Mouse (Mus musculus) ZHBTc4 (cell line): ENCODE results near the gene Lima1.
"Not testable (repeated sequence)": the region's sequence is repeated elsewhere in the genome, so short reads cannot be mapped to it uniquely, and the experiment has no call there.

Experiments
- DNase-seq: peaks from one replicate; pipeline ENCODE4 v3.0.0-alpha.2; 2011; ENCODE audit warnings: low read depth, low spot score

Gene Lima1

DNA sequence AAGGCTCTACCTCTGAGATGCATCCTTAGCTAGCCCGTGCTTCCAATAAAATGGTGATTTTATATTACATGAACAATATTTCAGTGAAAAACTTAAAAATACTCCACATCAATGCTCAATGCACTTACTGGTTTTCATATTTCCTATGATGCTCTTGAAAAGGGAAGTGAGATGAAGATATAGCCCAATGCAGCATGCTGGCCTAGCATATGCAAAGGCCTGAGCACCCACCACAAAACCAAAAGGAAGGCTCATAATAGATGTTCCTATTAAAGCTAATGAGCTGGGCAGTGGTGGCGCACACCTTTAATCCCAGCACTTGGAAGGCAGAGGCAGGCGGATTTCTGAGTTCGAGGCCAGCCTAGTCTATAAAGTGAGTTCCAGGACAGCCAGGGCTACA lies 69.6 kb downstream of the Lima1 start:
- DNase-seq, result no peak

DNA sequence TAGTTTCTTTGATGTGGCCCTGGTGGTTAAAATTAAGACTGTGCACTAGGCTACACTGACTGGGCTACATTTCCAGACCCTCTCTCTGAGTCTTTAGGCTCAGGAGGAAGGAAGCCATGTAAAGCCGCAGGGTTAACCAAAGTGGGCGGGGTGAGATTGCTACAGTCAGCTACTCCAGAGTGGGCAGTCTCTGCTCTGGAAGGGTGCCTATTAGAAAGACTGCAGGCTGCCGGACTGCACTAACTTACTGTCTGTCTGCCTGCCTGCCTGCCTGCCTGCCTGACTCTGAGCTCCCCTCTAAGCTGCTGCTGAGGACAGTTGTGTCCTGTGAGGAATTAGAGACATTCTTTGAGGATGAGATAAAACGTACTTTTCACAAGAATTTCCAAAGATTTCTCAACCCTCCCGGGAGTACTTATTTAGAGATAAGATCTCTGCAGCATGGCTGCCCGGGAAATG lies 72.0 kb downstream of the Lima1 start:
- peak; percentile 53 for DNase-seq

DNA sequence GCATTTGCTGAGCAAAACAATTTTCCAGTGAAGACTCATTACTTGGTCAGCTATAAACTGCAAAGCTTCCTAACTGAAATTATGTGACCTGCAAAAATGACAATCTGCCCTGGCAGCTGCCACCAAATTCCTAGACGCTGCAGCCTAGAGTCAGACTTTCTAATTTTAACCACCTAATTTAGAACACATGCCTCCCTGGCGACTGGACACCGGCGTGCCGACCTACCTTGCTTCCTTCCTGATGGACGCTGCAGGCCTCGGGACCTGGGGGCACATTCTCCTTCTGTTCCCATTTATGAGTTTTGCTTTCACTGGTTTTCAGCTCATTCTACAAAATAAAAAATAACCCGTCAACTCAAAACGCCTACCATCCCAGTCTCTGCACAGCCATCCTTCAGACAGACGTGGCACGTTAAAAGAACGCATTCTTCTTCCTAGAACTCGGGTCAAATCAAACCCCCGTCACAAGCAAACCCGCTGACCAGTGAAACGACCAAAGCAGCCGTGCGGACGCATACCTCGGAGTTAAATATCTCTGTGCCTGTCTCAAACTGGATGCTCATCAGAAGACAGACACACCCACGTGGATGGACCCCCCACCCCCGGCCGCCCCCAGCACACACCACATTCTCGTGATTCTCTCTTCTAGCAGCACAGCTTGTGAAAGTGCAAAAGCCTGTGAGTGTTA lies 73.2 kb downstream of the Lima1 start:
- no peak for DNase-seq

DNA sequence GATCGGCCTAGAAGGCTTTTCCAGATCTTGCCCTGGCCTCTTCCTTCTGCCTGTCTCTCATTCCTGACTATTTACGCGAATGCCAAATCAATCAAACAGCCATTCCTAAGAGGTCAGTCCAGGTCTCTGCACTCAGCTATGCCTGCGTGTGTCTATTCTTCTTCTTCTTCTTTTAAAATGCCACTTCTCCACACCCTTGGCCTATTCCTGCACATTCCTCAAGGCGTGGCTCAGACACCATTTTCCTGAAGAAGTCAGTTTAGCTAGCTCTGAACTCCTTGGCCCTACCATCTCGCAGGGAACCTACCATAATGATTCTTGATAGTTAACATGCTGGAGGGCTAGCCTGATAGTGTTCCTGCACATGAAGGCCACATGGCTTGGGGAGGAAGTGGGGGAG lies 75.5 kb downstream of the Lima1 start:
- DNase-seq, result peak; percentile 69

DNA sequence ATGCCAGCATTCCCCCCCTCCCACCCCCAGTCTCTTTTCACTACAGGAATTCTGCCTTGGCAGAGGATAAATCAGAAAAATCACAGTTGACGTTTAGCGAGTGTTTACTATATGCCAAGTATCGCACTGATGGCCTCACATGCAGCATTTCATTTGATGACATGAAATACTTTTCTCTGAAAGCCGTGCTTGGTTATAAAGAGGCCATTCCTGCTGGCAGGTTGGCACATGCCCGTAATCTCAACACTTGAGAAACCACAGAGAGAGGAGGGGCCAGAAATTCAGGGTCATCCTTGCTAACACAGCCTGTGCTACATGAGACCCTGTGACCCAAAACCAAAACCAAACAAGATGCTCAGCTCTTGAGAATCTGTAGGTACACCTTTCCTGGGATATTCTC lies 77.4 kb downstream of the Lima1 start:
- no peak for DNase-seq

DNA sequence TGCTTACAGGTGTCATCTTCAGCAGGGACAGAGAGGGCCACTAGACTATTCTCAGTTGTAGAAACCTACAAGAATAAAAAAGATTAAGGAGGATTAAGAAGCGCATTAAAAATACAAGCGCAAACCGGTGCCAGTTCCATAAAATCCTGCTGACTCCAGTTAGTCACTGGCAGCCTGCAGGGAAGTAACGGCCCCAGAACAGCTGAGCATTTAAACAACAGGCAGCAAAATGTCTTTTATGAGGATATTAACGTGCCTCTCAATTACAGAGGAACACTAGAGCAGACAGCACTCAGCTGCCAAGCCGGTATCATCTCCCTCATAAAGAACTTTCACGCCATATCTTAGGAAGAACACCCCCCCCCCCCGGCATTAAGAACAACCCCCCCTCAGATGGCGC lies 78.5 kb downstream of the Lima1 start:
- DNase-seq, result no peak

DNA sequence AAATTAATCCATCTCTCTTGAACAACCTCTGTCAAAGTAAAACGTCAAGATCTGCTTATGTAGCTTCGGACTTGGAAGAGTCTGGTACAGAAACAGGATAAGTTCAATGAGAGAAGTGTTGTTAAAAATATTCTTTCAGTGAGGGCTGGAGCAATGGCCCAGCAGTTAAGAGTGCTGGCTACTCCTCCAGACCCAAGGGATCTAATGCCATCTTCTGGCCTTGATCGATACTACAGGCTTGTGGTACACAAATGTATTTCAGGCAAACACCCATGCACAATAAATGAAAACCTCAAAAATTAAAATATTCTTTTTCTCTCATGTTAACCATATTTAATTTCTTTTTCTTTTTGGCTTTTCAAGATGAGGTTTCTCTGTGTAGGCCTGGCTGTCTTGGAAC lies 79.2 kb downstream of the Lima1 start:
- peak; percentile 75 for DNase-seq

DNA sequence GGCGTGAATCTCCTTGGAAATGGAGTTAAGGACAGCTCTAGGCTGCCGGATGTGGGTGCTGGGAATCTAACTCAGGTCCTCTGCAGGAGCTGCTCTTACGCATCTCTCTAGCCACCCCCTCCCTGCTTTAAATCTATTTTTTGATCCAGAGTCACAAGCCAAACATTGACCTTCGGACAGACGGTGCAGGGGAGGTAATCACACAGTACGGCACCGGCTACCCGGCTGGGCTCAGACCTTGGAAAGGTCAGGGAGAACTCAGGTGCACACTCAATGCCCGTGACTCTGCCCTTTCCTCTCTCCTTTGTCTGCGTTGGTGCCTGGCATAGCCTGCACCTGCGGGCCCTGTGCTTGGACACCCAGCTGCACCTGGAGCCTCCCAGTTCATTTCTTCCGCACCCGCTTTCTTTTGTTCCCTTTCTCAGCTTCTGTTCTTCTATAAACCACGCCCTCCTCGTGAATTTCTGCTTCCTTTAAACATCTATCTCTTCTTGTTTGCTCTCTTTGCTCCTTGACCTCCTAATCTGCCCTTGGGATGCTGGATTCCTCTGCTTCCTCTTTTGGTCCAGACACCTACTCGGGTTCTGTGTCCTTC lies 82.9 kb downstream of the Lima1 start:
- DNase-seq, result peak; percentile 61

DNA sequence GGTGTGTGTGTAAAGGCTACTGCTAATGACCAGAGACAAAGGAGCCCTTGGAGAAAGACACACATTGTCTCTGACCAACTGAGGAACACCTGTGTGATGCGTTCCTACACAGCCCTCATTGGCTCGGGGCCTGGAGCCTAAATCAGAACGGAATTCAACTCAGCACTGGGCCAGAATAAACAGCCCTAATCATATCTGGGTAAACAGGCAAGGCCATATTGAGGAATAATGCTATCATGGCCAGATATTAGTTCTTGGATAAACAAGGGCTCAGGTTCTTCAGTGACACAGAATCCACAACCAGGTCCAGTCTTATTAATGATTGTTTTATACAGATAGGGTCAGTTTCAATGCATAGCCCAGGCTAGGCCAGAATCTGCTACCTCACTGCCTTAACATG lies 84.3 kb downstream of the Lima1 start:
- DNase-seq, result no peak

DNA sequence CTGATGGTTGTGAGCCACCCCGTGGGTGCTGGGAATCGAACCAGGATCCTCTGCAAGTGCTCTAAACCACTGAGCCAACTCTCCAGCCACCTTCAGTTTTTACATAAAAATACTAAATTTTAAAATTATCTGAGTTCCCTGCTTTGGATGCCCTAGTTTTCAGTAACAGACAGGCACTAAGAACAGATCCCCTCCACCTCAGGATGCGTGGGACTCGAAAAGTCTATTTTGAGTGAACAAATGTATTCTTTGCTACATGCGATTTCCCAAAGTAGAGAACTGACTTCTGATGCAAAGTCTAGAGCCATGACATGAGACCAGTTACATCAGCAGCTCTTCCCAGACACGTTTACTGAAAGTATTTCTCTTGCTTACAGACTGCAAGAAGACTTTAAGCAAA lies 84.8 kb downstream of the Lima1 start:
- DNase-seq, result no peak

DNA sequence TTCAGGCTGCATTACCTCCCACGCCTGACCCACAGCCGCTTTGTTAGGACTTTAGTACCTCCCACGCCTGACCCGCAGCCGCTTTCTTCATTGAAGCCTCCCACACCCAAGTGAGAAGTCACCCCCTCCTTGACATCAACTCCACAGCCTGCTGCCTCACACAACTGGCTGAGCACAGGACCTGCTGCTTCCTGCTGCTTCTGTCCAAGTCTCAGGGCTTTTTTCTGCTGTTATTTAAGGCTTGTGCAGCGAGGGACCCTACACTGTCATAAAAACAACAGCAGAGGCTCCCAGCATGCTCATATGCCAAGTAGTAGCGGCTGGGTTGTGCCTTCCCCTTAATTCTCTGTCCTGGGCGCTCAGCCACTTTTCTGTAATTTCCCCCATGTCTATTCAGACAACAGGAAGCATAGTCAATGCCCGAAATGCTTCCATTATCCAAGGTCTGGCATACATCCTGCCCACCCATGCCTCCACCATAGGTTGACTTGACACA lies 87.6 kb downstream of the Lima1 start:
- DNase-seq, result no peak

DNA sequence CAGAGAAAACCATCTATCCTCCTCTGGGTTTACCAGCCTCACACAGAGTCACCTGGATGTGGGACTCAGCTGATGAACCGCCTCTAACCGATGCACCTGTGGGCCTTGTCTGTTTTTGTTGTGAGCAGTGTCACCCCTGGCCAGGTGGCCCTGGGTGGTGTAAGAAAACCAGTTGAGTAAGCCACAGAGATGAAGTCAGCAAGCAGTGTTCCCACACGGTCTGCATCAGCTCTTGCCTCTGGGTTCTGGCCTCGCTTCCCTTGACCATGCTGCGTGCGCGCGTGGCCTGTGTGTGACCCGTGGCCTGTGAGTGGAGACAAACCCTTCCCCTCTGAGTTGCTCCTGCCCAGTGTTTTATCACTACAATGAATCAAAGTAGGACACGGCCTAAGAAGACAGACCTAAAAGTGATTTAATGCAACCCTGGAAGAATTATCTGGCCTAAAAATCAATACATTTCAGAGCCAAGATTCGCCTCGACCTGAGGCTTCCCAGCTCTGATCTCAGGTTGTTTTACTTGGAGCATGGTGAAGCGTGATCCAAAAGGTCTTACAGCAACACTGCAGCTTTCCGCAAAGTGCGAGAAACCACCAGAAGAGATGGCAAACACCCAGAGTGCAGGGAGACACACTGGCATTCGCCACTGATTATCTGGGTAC lies 96.5 kb downstream of the Lima1 start:
- no peak for DNase-seq

DNA sequence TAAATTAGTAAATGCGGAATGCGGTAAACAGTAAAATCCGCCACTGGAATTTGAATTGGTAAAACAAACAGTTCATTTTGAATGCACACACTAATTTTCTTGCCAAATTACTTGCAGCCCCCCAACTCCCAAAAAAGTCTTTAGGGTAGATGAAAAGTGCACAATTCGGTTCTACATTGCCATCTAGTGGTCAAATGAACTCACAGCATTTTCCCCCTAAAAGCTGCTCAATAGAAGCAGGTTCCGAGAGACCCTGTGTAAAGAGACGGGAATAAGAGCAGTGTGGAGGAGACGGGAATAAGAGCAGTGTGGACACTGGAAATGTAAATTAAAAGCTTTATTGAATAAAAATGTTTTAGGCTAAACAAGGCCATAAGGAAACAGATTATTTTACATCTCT lies 97.1 kb downstream of the Lima1 start:
- peak; percentile 65 for DNase-seq

DNA sequence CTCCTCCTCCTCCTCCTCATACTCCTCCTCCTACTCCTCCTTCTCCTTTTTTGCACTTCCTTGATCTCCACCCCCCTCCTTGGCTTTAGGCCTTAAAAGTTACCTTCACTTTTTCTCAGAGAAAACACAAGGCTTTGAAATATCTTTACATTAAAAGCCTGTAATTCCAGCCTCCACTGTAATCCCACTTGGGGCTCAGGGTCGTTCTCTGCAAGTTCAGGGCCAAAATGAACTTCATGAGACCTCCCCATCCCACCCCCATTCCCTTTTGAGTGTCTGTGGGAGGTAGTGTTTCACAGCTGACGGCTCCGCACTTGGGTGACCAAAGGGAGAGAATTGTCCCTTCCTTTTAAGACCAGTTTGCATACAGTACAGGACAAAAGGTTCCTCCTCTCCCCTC lies 102.3 kb downstream of the Lima1 start:
- DNase-seq, result no peak

DNA sequence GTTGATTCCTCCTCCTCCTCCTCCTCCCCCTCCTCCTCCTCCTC lies 102.6 kb downstream of the Lima1 start, which contains the start of gene Cers5:
Gene Cers5, minus strand, starts transcription at position 5 of the 44 bp plus-strand sequence.
- not testable (repeated sequence) for DNase-seq

DNA sequence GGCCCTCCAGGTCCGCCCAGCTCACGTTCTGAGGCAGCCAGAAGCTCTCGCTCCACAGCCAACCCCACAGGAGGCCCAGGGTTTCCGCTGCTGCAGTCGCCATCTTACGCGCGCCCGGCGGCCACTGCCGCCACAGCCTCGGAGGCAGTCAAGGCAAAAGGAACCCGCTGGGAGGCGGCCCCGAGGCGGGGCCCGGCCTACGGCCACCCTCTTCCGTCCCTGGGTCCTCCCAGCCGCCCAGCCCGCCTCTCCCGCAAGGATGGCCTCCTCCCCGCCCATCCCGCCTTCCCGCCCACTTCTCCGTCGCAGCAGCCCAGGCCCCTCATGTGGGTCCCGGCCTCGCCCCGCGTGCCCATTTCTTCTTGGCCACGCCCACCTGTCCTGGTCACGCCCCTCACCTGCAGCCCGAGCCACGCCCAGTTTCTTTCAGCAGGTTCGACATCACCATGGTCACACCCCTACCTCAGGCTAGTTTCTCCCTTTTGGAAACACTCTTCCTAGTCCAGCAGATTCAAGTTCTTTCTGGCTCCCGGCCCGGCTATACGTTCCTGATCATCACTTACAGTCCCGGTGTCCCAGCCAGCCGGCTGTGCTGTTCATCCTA lies 102.9 kb downstream of the Lima1 start:
- DNase-seq, result peak; percentile 98

DNA sequence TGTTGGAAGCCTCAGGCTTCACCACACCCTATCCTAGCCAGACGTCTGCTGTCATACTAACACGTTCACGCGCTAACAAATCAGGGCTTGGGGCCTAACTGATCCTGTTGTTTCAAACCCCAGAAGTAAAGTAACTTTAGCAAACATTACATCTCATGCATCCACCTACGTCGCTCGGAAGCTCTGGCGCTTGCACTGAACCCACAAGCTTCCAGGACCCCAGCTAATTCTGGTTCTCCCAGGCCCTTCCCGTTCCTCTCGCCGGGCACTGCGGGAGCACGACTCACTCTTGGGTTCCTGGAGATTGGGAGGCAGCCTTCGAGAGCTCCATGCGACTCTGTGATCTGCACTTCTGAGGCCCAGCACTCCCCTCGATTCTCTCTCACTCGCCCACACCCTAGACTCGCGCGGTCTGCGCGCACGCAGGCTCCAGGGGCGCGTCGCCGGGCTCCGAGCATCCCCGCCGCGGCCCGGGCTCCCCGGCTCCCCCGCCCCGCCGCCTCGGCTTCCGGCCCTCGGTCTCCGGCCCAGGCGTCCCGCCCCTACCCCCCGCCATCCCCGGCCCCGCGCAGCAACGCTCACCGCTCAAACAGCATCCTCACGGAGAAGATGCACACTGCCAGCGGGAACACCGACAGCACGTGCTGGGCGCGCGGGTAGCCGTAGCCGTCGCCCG lies 103.5 kb downstream of the Lima1 start:
- peak; percentile 64 for DNase-seq

DNA sequence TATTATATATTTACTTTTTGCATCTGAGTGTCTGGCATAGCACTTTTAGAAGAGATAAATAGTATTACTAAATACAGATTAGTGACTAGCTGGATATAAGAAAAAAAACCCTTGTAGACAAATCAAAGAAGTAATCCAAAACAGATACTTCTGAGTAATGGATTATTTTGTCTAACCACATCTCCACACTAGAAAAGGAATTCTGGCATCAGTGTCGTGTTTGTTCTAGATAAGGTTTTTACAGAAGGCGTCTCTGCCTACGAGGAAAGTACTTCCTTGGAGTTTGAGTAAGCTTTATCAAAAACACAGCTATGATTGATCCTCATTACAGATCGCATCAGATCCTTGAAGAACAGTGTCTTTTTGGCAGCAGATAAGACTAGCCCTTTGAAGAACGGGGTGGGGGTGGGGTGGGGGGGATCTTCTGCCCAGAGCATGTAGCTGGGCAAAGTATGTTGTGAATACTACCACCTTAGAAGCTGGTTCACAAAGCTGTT lies 104.2 kb downstream of the Lima1 start:
- no peak for DNase-seq

DNA sequence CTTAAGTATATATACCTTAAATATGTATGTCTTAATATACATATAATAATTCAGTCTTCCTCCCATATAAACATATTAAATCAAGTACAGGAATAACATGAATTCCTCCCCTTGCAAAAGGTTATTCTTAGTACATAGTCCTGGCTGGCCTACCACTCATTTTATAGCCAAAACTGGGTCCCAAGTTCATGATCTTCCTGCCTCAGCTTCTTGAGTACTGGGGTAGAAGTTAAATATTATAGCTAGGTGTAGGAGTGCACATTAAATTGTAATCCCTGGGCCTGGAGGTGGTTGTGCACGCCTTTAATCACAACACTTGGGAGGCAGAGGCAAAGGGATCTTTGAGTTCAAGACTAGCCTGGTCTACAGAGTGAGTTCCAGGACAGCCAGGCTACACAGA lies 106.5 kb downstream of the Lima1 start:
- no peak for DNase-seq

DNA sequence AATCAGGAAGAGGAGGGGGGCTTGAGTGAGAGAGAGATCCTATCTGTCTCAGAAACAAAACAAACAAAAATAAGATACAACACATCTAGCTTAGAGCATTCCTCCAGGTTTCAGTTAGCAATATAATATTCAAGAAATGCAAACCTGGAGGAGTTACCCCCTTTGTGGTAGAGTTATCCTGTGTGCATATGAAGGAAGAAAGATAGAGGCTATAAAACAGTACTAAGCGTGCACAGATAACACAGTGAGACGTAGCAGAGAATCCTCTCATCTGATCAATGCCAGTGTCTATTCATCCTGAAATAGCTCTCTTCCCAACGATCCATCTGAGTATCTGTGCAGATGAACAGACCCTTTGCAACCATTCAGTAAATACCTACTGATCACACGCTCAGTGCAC lies 107.8 kb downstream of the Lima1 start:
- no peak for DNase-seq

DNA sequence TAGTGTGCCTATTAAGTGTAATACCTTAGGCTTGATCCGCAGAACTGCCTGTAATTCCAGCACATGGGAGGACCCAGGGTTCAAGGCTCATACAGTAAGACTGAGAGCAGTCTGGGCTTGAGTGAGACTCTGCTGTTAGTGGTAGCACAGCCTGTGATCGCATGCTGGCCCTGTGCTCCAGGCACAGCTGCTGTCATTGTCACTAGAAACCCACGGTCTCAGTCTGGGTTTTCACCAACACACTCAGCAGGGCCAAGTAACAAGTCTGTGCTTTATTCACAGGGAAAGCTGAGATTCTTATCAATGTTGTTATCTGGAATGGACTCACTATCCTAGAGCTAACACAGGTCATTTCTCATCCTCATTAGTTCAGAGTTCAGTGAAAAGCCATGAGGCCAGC lies 121.1 kb downstream of the Lima1 start:
- no peak for DNase-seq

DNA sequence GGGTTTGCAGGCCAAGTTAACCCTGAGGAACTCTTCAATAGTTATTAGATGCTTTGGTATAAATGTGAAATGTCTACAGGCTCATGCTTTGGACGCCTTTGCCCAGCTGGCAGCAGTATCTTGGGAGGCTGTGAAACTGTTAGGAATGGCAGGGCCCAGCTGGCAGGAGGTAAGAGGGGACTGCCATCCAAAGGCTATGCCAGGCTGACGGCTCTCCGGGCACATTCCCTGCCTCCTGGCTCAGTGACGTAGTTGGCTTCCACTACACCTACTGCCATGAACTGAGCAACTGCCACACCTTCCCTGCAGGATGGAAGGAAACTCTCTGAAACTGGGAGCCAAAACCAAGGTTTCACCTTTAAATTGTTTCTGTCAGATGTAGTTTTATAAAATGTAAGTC lies 135.0 kb downstream of the Lima1 start:
- no peak for DNase-seq
